Mouse (Mus musculus) kidney, postnatal 14 days (tissue): ENCODE data around the gene Fthl17e.
"Not testable (repeated sequence)": the region's sequence is repeated elsewhere in the genome, so short reads cannot be mapped to it uniquely, and the experiment has no call there.

ENCODE experiments used
- DNase-seq: peaks from one replicate; pipeline ENCODE4 v3.0.0; 2022; ENCODE audit warnings: mixed read lengths

The Fthl17e gene

GRCm38 (mm10) chrX:9033193-9033592 lies at the start of gene Fthl17e:
Gene Fthl17e, plus strand, starts transcription at chrX:9033493.
- not testable (repeated sequence) for DNase-seq

- DNase-seq = not testable (repeated sequence)
Observed at GRCm38 (mm10) chrX:8986655-8987054, 46.6 kb upstream of the Fthl17e start, which contains the start of gene Fthl17d. Gene Fthl17d, minus strand, starts transcription at chrX:8986755.

DNA sequence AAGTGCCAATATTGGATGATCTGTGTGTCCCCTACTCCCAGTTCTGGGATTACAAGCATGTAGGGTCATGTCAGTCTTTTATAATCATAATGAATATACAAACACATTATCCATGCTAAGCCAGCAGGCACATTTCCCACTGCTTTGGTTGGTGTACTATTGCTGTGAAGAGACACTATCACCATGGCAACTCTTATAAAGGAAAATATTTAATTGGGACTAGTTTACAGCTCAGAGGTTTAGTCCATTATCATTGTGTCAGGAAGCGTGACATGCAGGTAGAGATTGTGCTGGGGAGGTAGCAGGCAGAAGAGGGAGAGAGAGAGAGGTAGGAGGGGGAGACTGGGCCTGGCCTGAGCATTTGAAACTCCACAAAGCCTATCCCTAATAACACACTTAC lies 17.2 kb upstream of the Fthl17e start:
- DNase-seq = no peak

- DNase-seq = no peak
Observed at GRCm38 (mm10) chrX:9019481-9019880, 13.8 kb upstream of the Fthl17e start.

- DNase-seq = not testable (repeated sequence)
Observed at GRCm38 (mm10) chrX:9041611-9042010, 8.3 kb downstream of the Fthl17e start.

GRCm38 (mm10) chrX:9060952-9061351 lies 27.7 kb downstream of the Fthl17e start:
- DNase-seq = peak; percentile 33

GRCm38 (mm10) chrX:9062101-9062500 lies 28.8 kb downstream of the Fthl17e start:
- no peak for DNase-seq

GRCm38 (mm10) chrX:9062715-9063114 lies 29.4 kb downstream of the Fthl17e start, which contains the start of gene Fthl17f:
Gene Fthl17f, plus strand, starts transcription at chrX:9063015.
- not testable (repeated sequence) for DNase-seq

DNA sequence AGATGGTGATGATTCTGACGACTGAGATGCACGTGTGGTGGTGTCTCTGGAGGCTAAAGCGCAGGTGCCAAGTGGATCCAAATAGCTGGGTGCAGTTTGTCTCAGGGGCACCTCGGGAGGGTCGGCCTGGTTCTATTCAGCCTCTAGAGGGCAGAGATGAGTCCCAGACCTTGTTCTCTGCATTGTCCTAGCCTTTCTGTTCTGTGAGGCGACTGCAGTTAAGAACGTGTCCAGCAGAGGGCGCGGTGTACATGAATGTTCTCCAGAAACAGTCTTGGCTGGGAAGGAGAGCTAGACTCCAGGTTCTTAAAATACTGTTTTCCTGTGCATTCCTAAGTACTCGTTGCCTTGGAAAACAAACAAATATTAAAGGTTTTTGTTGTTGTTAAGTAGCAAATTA lies 44.4 kb downstream of the Fthl17e start:
- peak; percentile 74 for DNase-seq
